Mouse (Mus musculus) cerebellum, adult 9-11 months (tissue): ENCODE data around the gene Pex12.
"Not testable (repeated sequence)": the region's sequence is repeated elsewhere in the genome, so short reads cannot be mapped to it uniquely, and the experiment has no call there.

Experiments
- DNase-seq: peaks from one replicate; pipeline ENCODE4 v3.0.0; 2022

Pex12 gene

GRCm38 (mm10) chr11:83286566-83286965, 15.8 kb downstream of the Pex12 start, which contains the start of gene Slfn14:
Gene Slfn14, minus strand, starts transcription at chr11:83286726.
- no peak for DNase-seq

- no peak for DNase-seq
Measured at GRCm38 (mm10) chr11:83285627-83286026, 16.8 kb downstream of the Pex12 start.

GRCm38 (mm10) chr11:83282084-83282483, 20.3 kb downstream of the Pex12 start:
- no peak for DNase-seq

- no peak for DNase-seq
Measured at GRCm38 (mm10) chr11:83279691-83280090, 22.7 kb downstream of the Pex12 start.

- no peak for DNase-seq
Measured at GRCm38 (mm10) chr11:83279024-83279423, 23.4 kb downstream of the Pex12 start.

GRCm38 (mm10) chr11:83276251-83276650, 26.1 kb downstream of the Pex12 start:
- no peak for DNase-seq

GRCm38 (mm10) chr11:83271951-83272843, 30.2 kb downstream of the Pex12 start:
- DNase-seq: no peak

- DNase-seq: peak; percentile 89
Measured at GRCm38 (mm10) chr11:83271151-83271950, 31.0 kb downstream of the Pex12 start.

GRCm38 (mm10) chr11:83270842-83271150, 31.6 kb downstream of the Pex12 start:
- no peak for DNase-seq

GRCm38 (mm10) chr11:83263146-83263545, 39.2 kb downstream of the Pex12 start:
- DNase-seq: no peak

GRCm38 (mm10) chr11:83262673-83263072, 39.7 kb downstream of the Pex12 start:
- DNase-seq: no peak

- DNase-seq: not testable (repeated sequence)
Measured at GRCm38 (mm10) chr11:83257211-83257610, 45.2 kb downstream of the Pex12 start.
